Mouse (Mus musculus) kidney, postnatal 25 days (tissue): ENCODE data around the gene Gm10229.
"Not testable (repeated sequence)": the region's sequence is repeated elsewhere in the genome, so short reads cannot be mapped to it uniquely, and the experiment has no call there.

Source experiments
- DNase-seq, 2 experiments: peaks; one replicate each; pipeline ENCODE4 v3.0.0; 2021; ENCODE audit warnings: mixed read lengths in 2 of 2

The Gm10229 gene

GRCm38 (mm10) chr16:89014984-89015383 is at the start of gene Gm10229:
Gene Gm10229, plus strand, starts transcription at chr16:89015284.
- not testable (repeated sequence) for DNase-seq

GRCm38 (mm10) chr16:89010659-89011058 is 4.4 kb upstream of the Gm10229 start, which contains the start of gene Krtap22-2:
Gene Krtap22-2, minus strand, starts transcription at chr16:89010759.
- DNase-seq: no peak

GRCm38 (mm10) chr16:89013973-89014372 is 1.1 kb upstream of the Gm10229 start:
- DNase-seq: no peak

GRCm38 (mm10) chr16:89031399-89031798 is 16.3 kb downstream of the Gm10229 start, which contains the start of gene Krtap6-1:
Gene Krtap6-1, plus strand, starts transcription at chr16:89031699.
- DNase-seq: not testable (repeated sequence)

- DNase-seq: not testable (repeated sequence)
Measured at GRCm38 (mm10) chr16:89041372-89041771, 26.3 kb downstream of the Gm10229 start, which contains the start of gene Gm10228. Gene Gm10228, minus strand, starts transcription at chr16:89041472.

- no peak for DNase-seq
Measured at GRCm38 (mm10) chr16:89047783-89048182, 32.7 kb downstream of the Gm10229 start, which contains the start of gene Krtap6-5. Gene Krtap6-5, minus strand, starts transcription at chr16:89047883.

- not testable (repeated sequence) for DNase-seq
Measured at GRCm38 (mm10) chr16:89063902-89064301, 48.8 kb downstream of the Gm10229 start, which contains the start of gene 1110025L11Rik. Gene 1110025L11Rik, minus strand, starts transcription at chr16:89064002.
